Mouse (Mus musculus) induced T-regulatory cell, adult 2 months (primary cell): Measurements from ENCODE around the gene Usf1.
A peak's percentile ranks its signal among the peaks of the same experiment; 100 is the strongest.

Experiments
- DNase-seq: peaks from one replicate; pipeline ENCODE4 v3.0.0-alpha.2; 2012; ENCODE audit warnings: low read depth

The Usf1 gene

GRCm38 (mm10) chr1:171410947-171411484 lies at the start of gene Usf1:
Gene Usf1 (plus strand): TSS chr1:171411313.
- peak; percentile 98 for DNase-seq

- DNase-seq: no peak
Measured at GRCm38 (mm10) chr1:171365934-171366333, 45.2 kb upstream of the Usf1 start.

GRCm38 (mm10) chr1:171369845-171370556 lies 41.1 kb upstream of the Usf1 start, which contains the start of gene Nectin4:
Gene Nectin4 (plus strand): TSS chr1:171370099.
- DNase-seq: no peak

GRCm38 (mm10) chr1:171372880-171373279 lies 38.2 kb upstream of the Usf1 start:
- DNase-seq: no peak

GRCm38 (mm10) chr1:171373946-171374345 lies 37.2 kb upstream of the Usf1 start:
- DNase-seq: no peak

- no peak for DNase-seq
Measured at GRCm38 (mm10) chr1:171375646-171376097, 35.4 kb upstream of the Usf1 start.

- DNase-seq: no peak
Measured at GRCm38 (mm10) chr1:171378298-171378697, 32.8 kb upstream of the Usf1 start.

GRCm38 (mm10) chr1:171379935-171380599 lies 31.0 kb upstream of the Usf1 start:
- DNase-seq: peak; percentile 86

GRCm38 (mm10) chr1:171382096-171382620 lies 29.0 kb upstream of the Usf1 start:
- no peak for DNase-seq

GRCm38 (mm10) chr1:171384361-171384760 lies 26.8 kb upstream of the Usf1 start:
- DNase-seq: no peak

GRCm38 (mm10) chr1:171385171-171385570 lies 25.9 kb upstream of the Usf1 start:
- no peak for DNase-seq

- DNase-seq: peak; percentile 61
Measured at GRCm38 (mm10) chr1:171387099-171387498, 24.0 kb upstream of the Usf1 start.

GRCm38 (mm10) chr1:171388376-171389102 lies 22.6 kb upstream of the Usf1 start, which contains the start of gene Arhgap30:
Gene Arhgap30 (plus strand): TSS chr1:171388954.
- peak; percentile 98 for DNase-seq

- DNase-seq: peak; percentile 94
Measured at GRCm38 (mm10) chr1:171390101-171390500, 21.0 kb upstream of the Usf1 start.

- DNase-seq: no peak
Measured at GRCm38 (mm10) chr1:171401821-171402220, 9.3 kb upstream of the Usf1 start.

- DNase-seq: no peak
Measured at GRCm38 (mm10) chr1:171402991-171403390, 8.1 kb upstream of the Usf1 start.

- DNase-seq: no peak
Measured at GRCm38 (mm10) chr1:171407263-171407662, 3.9 kb upstream of the Usf1 start.

- DNase-seq: no peak
Measured at GRCm38 (mm10) chr1:171410231-171410630, 882 bp upstream of the Usf1 start.

GRCm38 (mm10) chr1:171411492-171411941 lies 404 bp downstream of the Usf1 start:
- no peak for DNase-seq

GRCm38 (mm10) chr1:171412001-171412441 lies 908 bp downstream of the Usf1 start:
- DNase-seq: peak; percentile 87

GRCm38 (mm10) chr1:171412446-171412845 lies 1.3 kb downstream of the Usf1 start:
- peak; percentile 68 for DNase-seq

- DNase-seq: no peak
Measured at GRCm38 (mm10) chr1:171413608-171414007, 2.5 kb downstream of the Usf1 start.
